Mouse (Mus musculus) G1E (cell line): ENCODE measurements around the gene Pik3c2a. TPM values are rescaled to one million over a fixed set of nuclear protein-coding genes. Genes with fewer than 3 reads are reported as not detected.

Experiments
- ATAC-seq: 2 replicates; pipeline ENCODE4 v1.8.0; 2016; ENCODE audit warnings: mild to moderate bottlenecking; ENCODE audit not compliant: insufficient number of reproducible peaks, poor library complexity, low FRiP score, severe bottlenecking; ENCODE audit errors: extremely low read depth
- DNase-seq: peaks from one replicate; pipeline ENCODE4 v3.0.0; 2012; ENCODE audit warnings: low spot score
- H3K27me3 ChIP-seq: 2 replicates; pipeline ENCODE4 v1.6.1; 2012; ENCODE audit warnings: mild to moderate bottlenecking, low read length, inconsistent platforms; ENCODE audit not compliant: insufficient read depth
- H3K36me3 ChIP-seq: replicated peaks from 2 replicates; pipeline ENCODE3; 2012; ENCODE audit warnings: mild to moderate bottlenecking, inconsistent platforms
- H3K4me1 ChIP-seq: 2 replicates; pipeline ENCODE4 v1.6.1; 2012; ENCODE audit warnings: low read depth, low read length, inconsistent platforms, mixed read lengths; ENCODE audit not compliant: insufficient read depth
- H3K4me3 ChIP-seq: 2 replicates; pipeline ENCODE4 v1.5.1; 2012; ENCODE audit warnings: low read depth, mild to moderate bottlenecking, inconsistent platforms, low read length, moderate library complexity, mixed read lengths
- H3K9me3 ChIP-seq: replicated peaks from 2 replicates; pipeline ENCODE4 v1.6.1; 2012; ENCODE audit warnings: inconsistent platforms
- CTCF ChIP-seq: IDR thresholded peaks from 2 replicates; pipeline ENCODE4 v1.5.1; 2012; ENCODE audit warnings: low read depth, low read length, inconsistent platforms, mixed read lengths
- GATA1 ChIP-seq: IDR thresholded peaks from 2 replicates; pipeline ENCODE4 v1.6.1; 2012; ENCODE audit warnings: borderline replicate concordance, low read length, inconsistent platforms, mixed read lengths
- GATA2 ChIP-seq: IDR thresholded peaks from 2 replicates; pipeline ENCODE4 v1.6.1; 2012; ENCODE audit warnings: low read depth, low read length, inconsistent platforms, borderline replicate concordance
- POLR2AphosphoS5 ChIP-seq: IDR thresholded peaks from 2 replicates; pipeline ENCODE4 v1.6.1; 2012; ENCODE audit warnings: low read depth, low read length, inconsistent platforms; ENCODE audit not compliant: insufficient replicate concordance
- TAL1 ChIP-seq: conservative IDR thresholded peaks from 2 replicates; pipeline ENCODE4 v1.6.1; 2012; ENCODE audit warnings: low read depth, low read length, inconsistent platforms, mixed read lengths
- polyA plus RNA-seq: library from polyadenylated mRNA; stranded (reverse); fragments of >175 nt; gene quantifications from 2 replicates; pipeline ENCODE4 v1.2.3, GENCODE M21; 2012
- total RNA-seq, 2 experiments: library from RNA; stranded (forward) in 1 of 2; stranded (reverse) in 1 of 2; fragments of 200-1000 nt in 1 of 2; fragments of >200 nt in 1 of 2; fragmentation: Nextera tagmentation in 1 of 2; gene quantifications; 2 replicates each; pipeline ENCODE4 v1.2.3; 2014 to 2017

Pik3c2a gene
- total and polyA plus RNA-seq, 3 experiments, result 0.69 to 45.9 (median 19.6) TPM

DNA sequence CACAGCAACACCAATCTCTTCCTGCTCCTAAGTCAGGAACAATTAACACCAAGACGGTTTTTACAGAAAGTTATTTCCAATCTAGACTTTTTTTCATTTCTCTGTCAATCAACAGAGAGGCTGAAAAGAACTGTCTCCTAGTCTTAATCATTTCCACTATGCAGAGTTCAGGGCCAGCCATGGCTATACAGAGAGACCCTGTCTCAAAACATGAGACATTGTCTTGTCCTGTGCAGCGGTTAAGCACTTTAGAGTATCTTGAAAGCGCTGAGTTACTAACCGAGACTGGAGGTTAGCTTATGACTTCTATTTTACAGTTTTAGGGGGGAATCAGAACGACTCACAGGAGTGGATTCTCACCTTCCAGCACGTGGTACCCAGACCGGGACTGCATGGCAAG is 114.5 kb downstream of the Pik3c2a start:
- DNase-seq, result no peak
- ATAC-seq, result no peak
- Histone ChIP-seq H3K4me3 (no peak overlapping the region), H3K36me3 (peaks cover 30% of the 10 kb centered on the region), H3K9me3 (no peaks in the 10 kb centered on the region), H3K27me3 (no peaks in the 10 kb centered on the region), H3K4me1 (peaks cover 8% of the 10 kb centered on the region)
- TF ChIP-seq CTCF (no peak), POLR2AphosphoS5 (no peak), TAL1 (no peak), GATA1 (no peak), GATA2 (no peak)

DNA sequence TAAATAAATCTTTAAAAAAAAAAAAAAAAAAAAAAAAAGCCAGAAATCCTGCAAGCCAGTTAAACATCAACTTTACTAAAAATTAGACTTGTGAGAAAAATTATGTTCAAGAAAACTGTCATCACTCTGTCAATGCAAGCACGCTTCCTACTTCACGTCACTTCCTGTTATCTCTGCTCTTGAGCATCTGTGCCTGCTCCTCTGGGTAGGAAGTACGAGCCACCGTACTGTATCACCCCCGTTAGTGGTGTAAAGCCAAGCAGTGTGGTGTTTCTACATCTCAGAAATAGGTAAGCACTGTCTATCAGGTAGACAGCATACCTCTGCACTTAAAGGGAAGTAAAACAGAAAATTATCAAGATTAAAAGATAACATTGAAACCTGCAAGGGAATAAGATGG is 115.3 kb downstream of the Pik3c2a start:
- peaks cover 28% of the 10 kb centered on the region for H3K36me3 ChIP-seq
- no peaks in the 10 kb centered on the region for H3K9me3 ChIP-seq
- no peaks in the 10 kb centered on the region for H3K27me3 ChIP-seq
- ATAC-seq, result no peak
- DNase-seq, result no peak
- H3K4me1 ChIP-seq, result peaks cover 13% of the 10 kb centered on the region
- H3K4me3 ChIP-seq, result no peak overlapping the region
- no peak for TF ChIP-seq CTCF
- no peak for TF ChIP-seq POLR2AphosphoS5

DNA sequence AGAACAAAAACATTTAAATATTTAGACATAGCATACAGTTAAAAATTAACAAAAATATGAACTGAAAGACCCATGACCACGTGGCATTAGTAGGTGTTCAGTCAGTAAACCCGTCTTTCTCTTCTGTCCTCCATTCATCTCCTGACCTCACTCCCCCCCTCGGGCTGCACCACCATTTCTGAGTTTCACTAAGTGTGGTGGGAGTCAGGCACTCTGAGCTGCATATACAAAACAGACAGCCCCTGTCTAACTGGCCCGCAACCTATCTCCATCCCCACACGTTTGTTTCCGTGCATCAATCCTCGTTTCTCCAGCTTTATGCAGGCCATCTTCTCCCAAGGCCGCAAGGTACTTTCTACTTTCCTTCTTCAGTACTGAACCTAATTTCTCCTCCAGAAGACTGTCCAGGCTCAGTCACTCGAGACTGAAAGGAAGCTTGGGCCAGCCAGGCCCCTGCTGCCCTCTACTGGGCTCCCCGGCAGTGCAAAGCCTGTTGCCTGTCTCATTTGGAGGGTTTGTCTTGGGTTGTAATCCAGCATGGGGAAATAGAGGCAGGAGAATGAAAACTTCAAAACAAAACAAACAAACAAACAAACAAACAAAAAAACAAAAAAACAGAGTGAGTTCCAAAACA is 119.8 kb downstream of the Pik3c2a start:
- peaks cover 4% of the 10 kb centered on the region; the same call in 1 of the 2 replicates for H3K27me3 ChIP-seq
- DNase-seq (peak; percentile 31), ATAC-seq (peak; percentile 34; the same call in 1 of the 2 replicates)
- H3K9me3 ChIP-seq, result no peaks in the 10 kb centered on the region
- H3K4me1 ChIP-seq, result peaks cover 4% of the 10 kb centered on the region
- no peak for TF ChIP-seq GATA1
- peak; percentile 54 for TF ChIP-seq CTCF
- peaks cover 4% of the 10 kb centered on the region for H3K36me3 ChIP-seq
- H3K4me3 ChIP-seq, result no peak overlapping the region

DNA sequence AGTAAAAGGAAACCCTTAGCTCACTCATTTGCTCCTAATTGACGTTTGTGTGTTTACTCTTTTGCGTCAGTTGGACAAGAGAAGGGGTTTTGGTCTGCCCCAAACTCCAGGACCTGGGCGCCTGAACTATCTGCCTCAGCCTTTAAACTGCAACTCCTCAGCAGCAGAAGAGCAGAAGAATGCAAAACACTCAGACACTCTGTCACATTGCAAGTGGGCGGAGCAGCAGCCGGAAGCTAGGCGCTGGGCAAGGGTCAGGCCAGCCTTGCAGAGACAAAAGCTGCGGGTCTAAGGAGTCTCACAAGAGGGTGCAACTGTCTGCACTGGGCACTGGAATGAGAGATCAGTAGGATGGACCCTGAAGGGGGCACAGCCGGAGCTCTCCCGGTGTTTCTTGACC is 133.8 kb downstream of the Pik3c2a start:
- TF ChIP-seq TAL1 (no peak), GATA2 (no peak)
- H3K36me3 ChIP-seq, result peaks cover 12% of the 10 kb centered on the region
- peak overlapping the region; percentile 58; the same call in 1 of the 2 replicates for H3K4me3 ChIP-seq
- no peak for DNase-seq
- H3K9me3 ChIP-seq, result no peaks in the 10 kb centered on the region
- H3K27me3 ChIP-seq, result no peaks in the 10 kb centered on the region; the same call in 1 of the 2 replicates
- H3K4me1 ChIP-seq, result peaks cover 30% of the 10 kb centered on the region
- ATAC-seq, result peak; percentile 19; the same call in 1 of the 2 replicates

DNA sequence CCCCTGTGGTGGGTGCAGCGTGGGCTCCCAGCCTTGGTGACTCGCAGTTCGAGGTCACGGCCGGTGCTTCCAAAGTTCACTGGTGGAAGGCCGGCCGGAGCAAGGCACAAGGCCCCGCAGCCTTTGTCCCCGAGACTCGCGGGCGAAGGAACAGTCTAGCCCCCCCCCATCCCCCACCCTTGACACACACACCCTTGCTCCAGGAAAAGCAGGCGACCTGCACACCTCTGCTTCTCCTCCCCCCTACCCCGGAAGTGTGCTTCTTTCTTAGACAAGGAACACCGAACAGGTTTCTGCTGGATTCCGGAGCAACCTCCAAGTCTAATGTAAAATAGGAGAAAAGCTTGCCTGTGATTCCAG is 134.6 kb downstream of the Pik3c2a start:
- Histone ChIP-seq H3K4me3 (peak overlapping the region; percentile 99), H3K27me3 (no peaks in the 10 kb centered on the region), H3K36me3 (peaks cover 21% of the 10 kb centered on the region), H3K9me3 (no peaks in the 10 kb centered on the region), H3K4me1 (peaks cover 33% of the 10 kb centered on the region)
- peak; percentile 38; the same call in 1 of the 2 replicates for ATAC-seq
- TF ChIP-seq POLR2AphosphoS5 (no peak), GATA2 (no peak), TAL1 (no peak), GATA1 (no peak), CTCF (no peak)
- DNase-seq, result peak; percentile 42

DNA sequence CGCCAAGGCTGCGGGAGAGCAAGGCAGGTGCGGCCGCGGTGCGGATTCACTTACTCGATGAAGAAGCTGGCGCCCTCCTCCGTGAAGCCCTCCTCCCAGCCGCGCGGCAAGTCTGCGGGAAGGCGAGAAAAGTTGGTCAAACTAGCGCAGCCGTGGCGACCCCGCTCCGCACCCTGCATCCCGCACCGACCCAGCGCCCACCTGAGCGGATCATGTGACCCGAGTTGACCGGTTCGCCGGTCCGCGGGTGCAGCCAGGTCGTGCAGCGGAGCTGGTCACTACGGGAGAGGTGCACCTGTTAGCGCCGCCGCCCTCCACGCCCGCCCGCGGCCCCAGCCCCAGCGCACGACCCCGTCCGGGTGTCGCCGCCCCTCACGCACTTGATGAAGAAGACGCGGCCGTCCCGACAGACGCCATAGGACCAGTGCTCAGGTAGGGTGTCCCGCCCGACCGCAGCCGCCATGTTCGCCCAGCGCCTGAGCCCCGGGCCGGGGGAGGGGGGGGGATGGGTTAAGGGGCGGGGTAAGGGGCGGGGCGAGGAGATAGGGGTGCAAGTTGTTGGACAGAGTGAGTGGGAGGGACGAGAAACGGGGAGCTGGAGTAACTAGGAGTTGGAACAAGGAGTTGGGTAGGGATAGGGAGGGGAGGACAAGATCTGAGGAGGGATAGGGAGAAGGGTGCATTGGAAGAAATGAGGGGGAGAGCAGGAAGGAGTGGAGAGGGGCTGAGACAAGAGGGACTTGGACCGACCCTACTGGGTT is 135.2 kb downstream of the Pik3c2a start, which contains the start of gene Plekha7:
Gene Plekha7 (minus strand): TSS at position 506 of the 761 bp plus-strand sequence.
- Histone ChIP-seq H3K27me3 (no peaks in the 10 kb centered on the region), H3K4me1 (peaks cover 33% of the 10 kb centered on the region), H3K4me3 (peak within 1 kb of the TSS; percentile 99), H3K36me3 (peaks cover 21% of the 10 kb centered on the region), H3K9me3 (no peaks in the 10 kb centered on the region)
- DNase-seq (peak; percentile 87), ATAC-seq (peak; percentile 75)
- TF ChIP-seq POLR2AphosphoS5 (no peak), CTCF (no peak), GATA1 (no peak), GATA2 (no peak), TAL1 (no peak)
